Mouse (Mus musculus) fat pad, adult 2 months (tissue): ENCODE measurements at regions not wholly inside any gene's neighbourhood (a gene's known extent, or its start where the extent isn't known, plus 50 kb on each side); places are given as distances from the start of the nearest gene placed in this dataset.

Source experiments
- DNase-seq: peaks from one replicate; pipeline ENCODE4 v3.0.0-alpha.2; 2011; ENCODE audit warnings: low read depth, low spot score; ENCODE audit errors: extremely low read depth

DNA sequence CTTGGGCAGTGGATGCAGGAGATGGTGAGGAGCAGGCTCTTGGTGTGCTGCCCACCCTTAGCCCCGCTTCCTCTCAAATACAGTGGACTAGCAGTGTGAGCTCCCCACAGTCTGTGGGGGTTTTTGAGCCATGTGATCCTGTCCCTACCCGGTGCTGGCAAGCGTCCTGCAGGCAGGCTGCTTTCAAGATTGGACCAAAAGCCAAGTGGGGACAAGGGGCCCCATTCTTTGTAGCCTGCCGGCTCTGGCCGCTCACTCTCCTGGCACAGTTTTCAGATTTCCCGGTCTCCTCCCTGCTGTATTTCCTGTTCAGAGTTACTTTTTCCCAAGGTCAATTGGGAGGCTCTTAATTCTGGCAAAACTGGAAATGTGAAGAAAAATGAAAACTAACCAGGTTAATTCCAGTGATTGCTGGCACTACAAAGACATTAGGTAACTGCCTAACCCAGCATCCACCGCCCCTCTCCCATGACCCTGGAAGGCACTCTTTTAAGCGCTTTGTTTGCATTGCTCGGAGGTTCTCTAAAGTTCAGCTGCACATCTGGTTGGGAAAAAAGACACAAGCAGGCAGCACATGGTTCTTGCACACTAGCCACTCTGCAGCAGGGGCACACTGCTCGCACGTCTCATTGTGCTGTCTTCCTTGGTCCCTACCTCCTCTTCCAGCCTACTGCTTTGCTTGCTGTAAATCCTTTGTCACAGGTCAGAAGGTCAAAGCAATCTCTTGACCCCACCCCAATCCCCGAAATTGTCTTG is 105.6 kb downstream of the Rassf10 start:
- DNase-seq, result no peak

DNA sequence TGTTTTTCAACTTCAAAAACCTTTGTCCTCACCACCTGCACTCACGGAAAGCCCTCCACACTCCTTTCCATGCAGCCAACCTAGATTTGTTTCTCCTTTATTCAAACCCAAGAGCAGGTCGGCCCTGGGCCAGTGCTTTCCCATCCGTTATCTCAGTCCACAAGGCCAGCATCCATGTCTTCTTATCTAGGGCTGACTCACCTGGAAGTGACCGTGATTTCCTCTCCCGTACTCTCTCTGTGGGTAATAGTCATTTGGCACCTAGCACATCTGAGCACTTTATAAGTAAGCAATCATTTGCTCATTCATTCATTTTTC is 106.2 kb downstream of the Rassf10 start:
- no peak for DNase-seq

- no peak for DNase-seq
Observed at GRCm38 (mm10) chr7:113060991-113061390, 107.2 kb downstream of the Rassf10 start.

DNA sequence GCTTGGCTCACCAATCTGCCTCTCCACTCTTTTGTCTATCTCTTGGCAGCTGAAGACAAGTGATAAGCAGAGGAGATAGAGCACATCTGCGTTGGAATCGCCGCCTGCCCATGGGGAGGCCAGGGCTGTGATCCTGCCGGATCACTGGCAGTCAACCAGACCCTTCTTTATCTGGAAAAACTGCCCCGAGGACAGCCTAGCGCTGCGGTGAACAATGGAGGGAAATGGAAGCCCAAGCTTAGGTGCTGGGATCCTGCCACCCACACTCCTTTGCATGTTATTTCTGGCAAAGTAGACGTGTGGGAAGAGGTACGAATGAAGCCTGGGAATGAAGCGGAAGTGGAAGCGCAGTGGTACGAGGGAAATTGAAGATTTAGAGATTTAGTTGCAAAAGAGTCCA is 112.8 kb downstream of the Rassf10 start:
- DNase-seq, result no peak

GRCm38 (mm10) chr7:113068296-113068695 is 114.5 kb downstream of the Rassf10 start:
- DNase-seq, result peak; percentile 99

GRCm38 (mm10) chr7:113069336-113069924 is 115.7 kb downstream of the Rassf10 start:
- DNase-seq, result no peak

DNA sequence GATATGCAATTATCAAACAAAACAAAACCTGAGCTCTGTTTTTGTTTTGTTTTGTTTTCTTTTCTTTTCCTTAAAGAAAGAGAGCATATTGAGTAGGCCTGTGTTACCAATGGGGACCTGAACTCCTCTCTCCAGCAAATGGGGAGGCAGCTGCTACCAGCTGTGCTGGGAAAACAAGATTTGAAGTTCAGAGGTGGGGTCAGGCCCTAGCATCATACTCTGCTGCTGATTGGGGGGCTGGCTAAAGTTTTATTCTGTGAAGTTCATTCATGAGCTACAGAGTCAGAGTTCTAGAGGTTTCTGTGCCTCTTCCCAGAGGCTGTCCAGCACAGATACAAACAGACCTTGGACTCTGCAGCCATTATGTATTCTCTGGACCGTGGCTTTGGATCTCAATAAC is 117.7 kb downstream of the Rassf10 start:
- no peak for DNase-seq

GRCm38 (mm10) chr7:113073781-113074180 is 120.0 kb downstream of the Rassf10 start:
- no peak for DNase-seq

DNA sequence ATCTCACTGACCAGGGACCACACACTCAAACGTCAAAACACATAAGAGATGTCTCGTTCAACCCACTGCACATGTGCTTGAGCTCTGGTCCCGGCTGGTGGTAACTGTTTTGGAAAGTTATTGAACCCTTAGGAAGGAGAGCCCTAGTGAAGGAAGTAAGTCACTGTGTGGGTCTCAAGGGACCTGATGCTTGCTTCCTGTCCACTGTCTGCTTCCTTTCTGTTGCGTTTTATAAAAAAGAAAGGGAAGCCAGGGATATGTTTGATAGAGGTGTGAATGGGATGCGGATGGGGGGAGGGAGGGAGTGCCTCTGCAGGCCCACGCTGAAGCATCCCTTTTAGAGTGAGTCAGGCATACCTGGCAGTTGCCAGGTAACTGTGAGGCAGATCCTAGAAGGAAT is 121.6 kb downstream of the Rassf10 start:
- DNase-seq, result no peak

DNA sequence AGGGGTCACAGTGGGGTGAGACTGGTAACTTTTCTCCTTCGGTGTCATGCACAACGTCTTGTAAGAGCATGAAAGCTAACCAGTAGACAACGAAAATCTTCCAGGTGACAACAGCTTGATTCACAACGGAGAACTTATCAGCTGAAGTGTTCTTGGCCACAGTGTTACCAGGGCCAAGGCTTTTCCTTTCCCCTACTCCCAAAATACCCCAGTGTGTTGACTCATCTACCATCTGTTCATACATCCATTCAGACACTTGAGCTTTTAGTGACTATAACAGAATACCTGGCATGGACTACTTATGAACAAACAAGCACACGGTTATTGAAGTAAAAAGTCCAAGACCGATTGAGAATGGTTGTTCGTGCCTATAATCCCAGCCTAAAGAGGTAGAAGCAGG is 122.5 kb downstream of the Rassf10 start:
- DNase-seq, result no peak

- DNase-seq, result no peak
Observed at GRCm38 (mm10) chr7:113081120-113081519, 126.1 kb upstream of the Arntl start.

GRCm38 (mm10) chr7:113084930-113085625 is 122.2 kb upstream of the Arntl start:
- DNase-seq, result no peak

DNA sequence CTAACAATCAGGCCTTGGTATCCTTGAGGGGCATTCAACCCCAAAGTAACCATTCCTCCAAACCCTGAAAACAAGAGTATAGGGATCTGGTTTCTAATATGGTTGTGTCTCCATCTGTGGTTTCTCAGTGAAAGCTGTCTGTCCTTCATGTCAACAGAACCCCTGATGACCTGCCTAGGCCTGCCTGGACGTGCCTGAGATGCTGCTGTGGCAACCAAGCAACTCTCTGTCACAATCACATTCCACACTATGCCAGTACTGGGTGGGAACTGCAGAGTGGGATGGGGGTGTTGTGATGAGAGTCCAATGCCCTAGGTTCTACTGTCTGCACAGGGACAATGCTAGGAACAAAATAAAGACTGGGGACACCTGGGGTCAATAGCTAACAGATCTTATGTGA is 121.1 kb upstream of the Arntl start:
- no peak for DNase-seq

- DNase-seq, result no peak
Observed at GRCm38 (mm10) chr7:113087646-113088045, 119.6 kb upstream of the Arntl start.

- peak; percentile 98 for DNase-seq
Observed at GRCm38 (mm10) chr7:113089044-113089443, 118.2 kb upstream of the Arntl start.

DNA sequence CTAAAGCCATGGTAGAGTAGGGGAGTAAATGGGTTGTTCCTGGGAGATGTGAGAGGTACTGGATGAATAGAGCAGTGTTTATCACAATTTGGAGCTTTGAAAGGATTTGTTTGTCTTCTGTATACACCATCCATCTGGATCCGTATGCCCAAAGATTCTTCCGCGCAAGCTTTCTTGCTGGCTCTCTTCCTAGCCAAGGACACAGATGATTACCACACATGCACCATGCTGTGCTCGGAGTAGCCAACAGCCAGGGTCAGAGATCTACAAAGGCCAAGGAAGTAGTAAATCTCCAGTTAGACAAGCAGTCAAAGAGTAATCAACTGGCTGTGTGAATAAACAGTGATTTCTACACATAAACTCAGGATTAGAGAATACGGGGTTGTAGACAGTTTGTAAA is 113.3 kb upstream of the Arntl start:
- DNase-seq, result no peak

DNA sequence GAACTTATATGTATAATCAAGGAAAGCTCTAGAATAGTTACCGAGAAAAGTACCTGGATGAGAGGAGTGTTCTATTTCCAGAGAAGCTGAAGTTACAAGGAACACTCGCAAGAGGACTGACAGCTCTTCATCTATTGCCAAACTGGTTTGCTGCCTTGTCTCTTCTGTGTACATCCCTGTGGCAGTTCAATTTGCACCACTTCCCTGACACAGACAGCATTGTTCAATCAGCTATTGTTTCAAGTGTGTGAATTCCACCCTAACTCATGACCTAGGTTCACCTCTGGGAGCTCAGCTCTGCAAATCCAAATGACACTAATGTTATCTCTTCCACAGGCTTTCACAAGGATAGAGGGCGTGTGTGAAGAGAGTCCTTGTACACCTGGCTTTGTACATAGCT is 112.2 kb upstream of the Arntl start:
- peak; percentile 89 for DNase-seq

- DNase-seq, result no peak
Observed at GRCm38 (mm10) chr7:113104265-113104664, 103.0 kb upstream of the Arntl start.

DNA sequence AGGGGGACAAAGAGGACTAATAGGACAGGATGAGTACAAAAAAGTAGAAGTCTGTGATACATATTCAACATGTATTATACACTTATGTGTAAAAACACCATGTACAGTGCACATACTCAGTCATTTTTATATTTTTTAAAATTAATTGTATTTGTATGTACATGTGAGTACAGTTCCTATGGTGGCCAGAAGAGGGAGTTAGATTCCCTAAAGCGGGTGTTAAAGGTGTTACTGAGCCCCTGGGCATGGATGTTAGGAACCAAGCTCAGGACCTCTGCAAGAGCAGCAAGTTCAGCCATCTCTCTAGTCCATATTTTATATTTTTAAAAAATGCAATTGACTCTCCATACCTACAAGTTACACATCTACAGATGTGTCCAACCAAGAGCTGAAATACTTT is 101.9 kb upstream of the Arntl start:
- no peak for DNase-seq

DNA sequence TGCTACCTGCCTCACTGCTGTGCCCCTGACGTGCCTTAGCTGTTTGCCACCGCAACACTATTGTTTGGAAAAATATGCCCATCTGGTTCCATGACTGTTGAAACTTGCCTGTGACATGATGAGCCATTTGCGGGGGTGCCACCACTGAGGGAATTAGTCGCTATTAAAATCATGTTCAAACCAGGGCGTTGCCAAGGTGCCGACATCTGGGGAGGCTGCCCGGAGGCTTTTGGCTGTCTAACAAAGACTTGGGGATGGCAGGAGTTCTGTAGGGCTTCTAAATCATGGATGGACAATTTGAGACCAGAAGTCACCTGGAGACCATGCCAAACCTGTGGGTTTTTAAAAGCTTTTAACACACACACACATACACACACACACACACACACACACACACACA is 100.5 kb upstream of the Arntl start:
- peak; percentile 90 for DNase-seq

DNA sequence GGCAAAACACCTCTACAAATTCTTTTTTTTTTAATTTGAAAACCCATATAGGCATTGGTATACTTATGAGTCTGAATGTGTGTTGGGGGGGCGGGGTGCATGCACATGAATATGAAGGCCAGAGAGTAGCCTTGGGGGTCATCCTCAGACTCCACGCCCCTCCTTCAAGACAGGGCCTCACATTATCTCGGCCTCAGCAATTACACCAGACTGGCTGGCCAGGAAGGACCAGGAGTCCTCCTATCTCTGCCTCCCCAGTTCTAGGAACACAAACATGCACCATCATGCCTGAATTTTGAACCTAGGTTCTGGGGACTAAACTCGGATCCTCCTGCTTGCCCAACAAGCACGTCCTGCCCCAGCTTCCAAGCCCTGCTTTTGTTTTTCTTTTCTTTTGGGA is 99.3 kb upstream of the Arntl start:
- DNase-seq, result no peak

GRCm38 (mm10) chr7:113108442-113109000 is 98.7 kb upstream of the Arntl start:
- no peak for DNase-seq
